Mouse (Mus musculus) stomach, embryonic 15.5 days (tissue): ENCODE results near the gene Gng8. TPM values are rescaled to one million over a fixed set of nuclear protein-coding genes. Genes with fewer than 3 reads are reported as not detected.

Experiments
- ATAC-seq: fragments of 200-750 bp; cut with Nextera tagmentation; 2 replicates; pipeline ENCODE4 v1.8.0; 2017; ENCODE audit warnings: low read depth, moderate number of reproducible peaks, moderate TSS enrichment; ENCODE audit not compliant: insufficient read depth, low FRiP score
- H3K27ac ChIP-seq: fragments of 300-500 bp; sonication (generic); 2 replicates; pipeline ENCODE4 v1.5.1; 2015; ENCODE audit warnings: mild to moderate bottlenecking, inconsistent platforms
- H3K27me3 ChIP-seq: fragments of 300-500 bp; sonication (generic); replicated peaks from 2 replicates; pipeline ENCODE4 v1.6.1; 2015; ENCODE audit warnings: inconsistent platforms
- H3K36me3 ChIP-seq: fragments of 300-500 bp; sonication (generic); 2 replicates; pipeline ENCODE4 v1.6.1; 2015; ENCODE audit warnings: inconsistent platforms
- H3K4me1 ChIP-seq: fragments of 300-500 bp; sonication (generic); 2 replicates; pipeline ENCODE4 v1.6.1; 2015; ENCODE audit warnings: inconsistent platforms
- H3K4me2 ChIP-seq: fragments of 300-500 bp; sonication (generic); 2 replicates; pipeline ENCODE4 v1.6.1; 2015; ENCODE audit warnings: mild to moderate bottlenecking, inconsistent platforms
- H3K4me3 ChIP-seq: fragments of 300-500 bp; sonication (generic); replicated peaks from 2 replicates; pipeline ENCODE4 v1.5.1; 2015; ENCODE audit warnings: inconsistent platforms
- H3K9ac ChIP-seq: fragments of 300-500 bp; sonication (generic); 2 replicates; pipeline ENCODE4 v1.6.1; 2015; ENCODE audit warnings: inconsistent platforms
- H3K9me3 ChIP-seq: fragments of 300-500 bp; sonication (generic); 2 replicates; pipeline ENCODE4 v1.6.1; 2016; ENCODE audit warnings: inconsistent platforms
- WGBS: fragments of 180-500 bp; shearing (Covaris S2); methylation state at CpG from one replicate; pipeline ENCODE4 v1.1.7; 2015; 5-methylcytosine and 5-hydroxymethylcytosine counted together
- polyA plus RNA-seq: library from polyadenylated mRNA; unstranded; fragments of >200 nt; fragmentation: Nextera tagmentation; extraction: Ambion mirVana; gene quantifications from 2 replicates; pipeline ENCODE4 v1.2.1, GENCODE M21; 2015

Gene Gng8
- polyA plus RNA-seq, 1 experiment from 2014 or later: 9.8 TPM

- H3K9ac ChIP-seq: no peak overlapping the region
Measured at GRCm38 (mm10) chr7:16908859-16909258, 17.3 kb downstream of the Gng8 start.

GRCm38 (mm10) chr7:16909909-16910308 lies 18.3 kb downstream of the Gng8 start:
- H3K9me3 ChIP-seq: no peaks in the 10 kb centered on the region
- H3K4me3 ChIP-seq: no peak overlapping the region
- no peak overlapping the region for H3K4me2 ChIP-seq
- no peak for ATAC-seq
- H3K36me3 ChIP-seq: peaks cover 11% of the 10 kb centered on the region; the same call in 1 of the 2 replicates
- H3K9ac ChIP-seq: no peak overlapping the region
- H3K27ac ChIP-seq: 0 out of 2 replicates have a peak overlapping the region, but pooled peaks have one; percentile 5
- H3K4me1 ChIP-seq: peaks cover 38% of the 10 kb centered on the region
- 27% methylated on average over 10 of the region's 10 CpGs for WGBS
- no peaks in the 10 kb centered on the region for H3K27me3 ChIP-seq

More at GRCm38 (mm10) chr7:16908859-16909258, 17.3 kb downstream of the Gng8 start:
- no peak overlapping the region for H3K4me3 ChIP-seq
- H3K4me2 ChIP-seq: 0 out of 2 replicates have a peak overlapping the region, but pooled peaks have one; percentile 9
- peaks cover 38% of the 10 kb centered on the region for H3K4me1 ChIP-seq
- H3K27me3 ChIP-seq: no peaks in the 10 kb centered on the region
- 55% methylated on average over 11 of the region's 11 CpGs for WGBS
- ATAC-seq: no peak
- no peaks in the 10 kb centered on the region for H3K9me3 ChIP-seq
- no peak overlapping the region for H3K27ac ChIP-seq
- 0 out of 2 replicates have a peak, but pooled peaks cover under 1% of the 10 kb centered on the region for H3K36me3 ChIP-seq

- Histone ChIP-seq H3K36me3 (peaks cover 27% of the 10 kb centered on the region), H3K4me2 (no peak overlapping the region), H3K27ac (no peak overlapping the region), H3K9ac (no peak overlapping the region), H3K4me1 (peaks cover 24% of the 10 kb centered on the region), H3K27me3 (no peaks in the 10 kb centered on the region), H3K9me3 (no peaks in the 10 kb centered on the region), H3K4me3 (no peak overlapping the region)
- no peak for ATAC-seq
- 82% methylated on average over 3 of the region's 3 CpGs for WGBS
Measured at GRCm38 (mm10) chr7:16911904-16912303, 20.3 kb downstream of the Gng8 start.

- Histone ChIP-seq H3K4me3 (no peak overlapping the region), H3K27ac (no peak overlapping the region), H3K9ac (no peak overlapping the region), H3K27me3 (no peaks in the 10 kb centered on the region), H3K36me3 (peaks cover 32% of the 10 kb centered on the region), H3K4me1 (peaks cover 23% of the 10 kb centered on the region), H3K9me3 (no peaks in the 10 kb centered on the region), H3K4me2 (no peak overlapping the region)
- no peak for ATAC-seq
- 62% methylated on average over 6 of the region's 6 CpGs for WGBS
Measured at GRCm38 (mm10) chr7:16912360-16912759, 20.8 kb downstream of the Gng8 start.

- Histone ChIP-seq H3K4me1 (peaks cover 15% of the 10 kb centered on the region), H3K9me3 (no peaks in the 10 kb centered on the region), H3K36me3 (peaks cover 47% of the 10 kb centered on the region), H3K9ac (no peak overlapping the region; the same call in 1 of the 2 replicates), H3K27me3 (no peaks in the 10 kb centered on the region), H3K27ac (no peak overlapping the region; the same call in 1 of the 2 replicates), H3K4me3 (no peak overlapping the region), H3K4me2 (no peak overlapping the region)
- ATAC-seq: 0 out of 2 replicates have a peak, but pooled peaks have one; percentile 15
- 29% methylated on average over 10 of the region's 10 CpGs for WGBS
Measured at GRCm38 (mm10) chr7:16913806-16914452, 22.3 kb downstream of the Gng8 start.

GRCm38 (mm10) chr7:16914453-16915343 lies 23.1 kb downstream of the Gng8 start:
- peaks cover 47% of the 10 kb centered on the region for H3K36me3 ChIP-seq

GRCm38 (mm10) chr7:16915461-16916340 lies 24.1 kb downstream of the Gng8 start:
- Histone ChIP-seq H3K9ac (no peak overlapping the region), H3K36me3 (peaks cover 47% of the 10 kb centered on the region), H3K4me3 (no peak overlapping the region), H3K9me3 (no peaks in the 10 kb centered on the region), H3K4me2 (no peak overlapping the region), H3K27me3 (no peaks in the 10 kb centered on the region), H3K27ac (no peak overlapping the region), H3K4me1 (peaks cover 21% of the 10 kb centered on the region)
- ATAC-seq: no peak
- 91% methylated on average over 32 of the region's 32 CpGs for WGBS

More at GRCm38 (mm10) chr7:16914453-16915343, 23.1 kb downstream of the Gng8 start:
- Histone ChIP-seq H3K9ac (no peak overlapping the region), H3K27ac (no peak overlapping the region), H3K4me1 (peaks cover 15% of the 10 kb centered on the region), H3K27me3 (no peaks in the 10 kb centered on the region), H3K9me3 (no peaks in the 10 kb centered on the region), H3K4me2 (no peak overlapping the region), H3K4me3 (no peak overlapping the region)
- ATAC-seq: no peak
- 80% methylated on average over 18 of the region's 18 CpGs for WGBS

GRCm38 (mm10) chr7:16916342-16917265 lies 25.0 kb downstream of the Gng8 start:
- no peak overlapping the region for H3K4me3 ChIP-seq
- H3K4me2 ChIP-seq: no peak overlapping the region
- no peak overlapping the region for H3K27ac ChIP-seq
- peaks cover 47% of the 10 kb centered on the region for H3K36me3 ChIP-seq
- H3K9ac ChIP-seq: no peak overlapping the region
- 77% methylated on average over 30 of the region's 30 CpGs for WGBS
- peaks cover 30% of the 10 kb centered on the region for H3K4me1 ChIP-seq
- H3K9me3 ChIP-seq: no peaks in the 10 kb centered on the region
- no peaks in the 10 kb centered on the region for H3K27me3 ChIP-seq
- no peak for ATAC-seq

GRCm38 (mm10) chr7:16917447-16917846 lies 25.9 kb downstream of the Gng8 start:
- Histone ChIP-seq H3K27me3 (no peaks in the 10 kb centered on the region), H3K9ac (no peak overlapping the region), H3K4me1 (peaks cover 39% of the 10 kb centered on the region), H3K9me3 (no peaks in the 10 kb centered on the region), H3K4me3 (no peak overlapping the region), H3K27ac (no peak overlapping the region), H3K36me3 (peaks cover 47% of the 10 kb centered on the region), H3K4me2 (no peak overlapping the region)
- WGBS: 59% methylated on average over 11 of the region's 11 CpGs
- ATAC-seq: no peak

GRCm38 (mm10) chr7:16918014-16918413 lies 26.4 kb downstream of the Gng8 start:
- Histone ChIP-seq H3K4me2 (no peak overlapping the region), H3K36me3 (peaks cover 47% of the 10 kb centered on the region), H3K4me3 (no peak overlapping the region), H3K27me3 (no peaks in the 10 kb centered on the region), H3K4me1 (peaks cover 44% of the 10 kb centered on the region), H3K9me3 (no peaks in the 10 kb centered on the region), H3K27ac (no peak overlapping the region), H3K9ac (no peak overlapping the region)
- 75% methylated on average over 9 of the region's 9 CpGs for WGBS
- ATAC-seq: no peak
